Mouse (Mus musculus): Measurements from ENCODE around the gene Ackr4.

DNA sequence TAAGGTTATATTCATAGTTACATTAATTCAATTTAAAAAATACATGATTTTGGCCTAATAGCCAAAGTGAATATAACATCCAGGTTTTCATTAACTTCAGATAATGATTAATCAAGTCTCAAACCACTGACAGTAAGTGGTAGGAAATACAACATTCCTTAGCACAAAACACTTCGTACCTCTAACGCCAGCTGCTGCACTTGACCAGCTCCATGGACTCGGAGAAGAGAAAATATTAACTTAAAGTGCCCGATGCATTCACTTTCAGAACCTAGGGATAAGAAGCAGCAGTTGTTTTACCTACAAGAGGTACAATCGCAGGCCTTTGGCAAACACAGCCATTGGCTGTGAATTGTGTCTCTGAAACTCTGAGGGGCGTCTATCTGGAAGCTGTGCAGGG lies 45.6 kb upstream of the Ackr4 start:
- no peak for TF ChIP-seq CTCF (IDR thresholded peaks at IDR 0.05)
- TF ChIP-seq POLR2A (IDR thresholded peaks at IDR 0.05; ENCODE audit: insufficient read depth, low read depth, low read length): no peak
- no peak for TF ChIP-seq EP300 (IDR thresholded peaks at IDR 0.05; ENCODE audit: insufficient read depth, low read depth, low read length)
